Mouse (Mus musculus) C2C12 (cell line): ENCODE data around the gene Wfdc5. TPM values are rescaled to one million over a fixed set of nuclear protein-coding genes. Genes with fewer than 3 reads are reported as not detected.

Source experiments
- H3K27me3 ChIP-seq: one replicate; pipeline ENCODE4 v1.6.1; 2011; ENCODE audit not compliant: control insufficient read depth, insufficient read depth, insufficient read length
- H3K36me3 ChIP-seq: one replicate; pipeline ENCODE4 v1.6.1; 2011; ENCODE audit not compliant: control insufficient read depth, insufficient read depth
- H3K4me3 ChIP-seq: one replicate; pipeline ENCODE4 v1.5.1; 2011; ENCODE audit warnings: mild to moderate bottlenecking, control low read depth; ENCODE audit not compliant: poor library complexity, insufficient read depth, severe bottlenecking
- H3K79me2 ChIP-seq: one replicate; pipeline ENCODE4 v1.6.1; 2011; ENCODE audit not compliant: control insufficient read depth, insufficient read depth
- H3K79me3 ChIP-seq: one replicate; pipeline ENCODE4 v1.6.1; 2011; ENCODE audit warnings: low read depth, control low read depth
- H3ac ChIP-seq: one replicate; pipeline ENCODE3; 2011; ENCODE audit warnings: low read depth; ENCODE audit not compliant: control insufficient read depth, insufficient read length
- CEBPB ChIP-seq: IDR thresholded peaks from one replicate; pipeline ENCODE4 v1.6.1; 2011; ENCODE audit warnings: low read depth, mild to moderate bottlenecking, control low read depth, moderate library complexity
- CTCF ChIP-seq: IDR thresholded peaks from one replicate; pipeline ENCODE4 v1.5.1; 2011; ENCODE audit not compliant: control insufficient read depth, insufficient read depth, insufficient read length
- FOSL1 ChIP-seq: IDR thresholded peaks from one replicate; pipeline ENCODE4 v1.8.0; 2011; ENCODE audit warnings: mild to moderate bottlenecking, low read length; ENCODE audit not compliant: poor library complexity, insufficient read depth, severe bottlenecking
- MAX ChIP-seq: IDR thresholded peaks from one replicate; pipeline ENCODE4 v1.6.1; 2011; ENCODE audit warnings: mild to moderate bottlenecking, control low read depth
- MYOD1 ChIP-seq: IDR thresholded peaks from one replicate; pipeline ENCODE4 v1.6.1; 2011; ENCODE audit warnings: low read depth; ENCODE audit not compliant: control insufficient read depth, insufficient read length
- MYOG ChIP-seq: IDR thresholded peaks from one replicate; pipeline ENCODE4 v1.6.1; 2011; ENCODE audit not compliant: control insufficient read depth, insufficient read length; ENCODE audit errors: extremely low read depth
- USF1 ChIP-seq: IDR thresholded peaks from one replicate; pipeline ENCODE4 v1.6.1; 2011; ENCODE audit warnings: low read depth, mild to moderate bottlenecking, control low read depth, moderate library complexity
- polyA plus RNA-seq: library from polyadenylated mRNA; unstranded; fragments of >200 nt; fragmentation: generic; extraction: Trizol; gene quantifications from one replicate; pipeline ENCODE4 v1.2.1, GENCODE M21; 2012; ENCODE audit warnings: missing spikeins

Wfdc5 gene
- polyA plus RNA-seq, 1 experiment: not detected

DNA sequence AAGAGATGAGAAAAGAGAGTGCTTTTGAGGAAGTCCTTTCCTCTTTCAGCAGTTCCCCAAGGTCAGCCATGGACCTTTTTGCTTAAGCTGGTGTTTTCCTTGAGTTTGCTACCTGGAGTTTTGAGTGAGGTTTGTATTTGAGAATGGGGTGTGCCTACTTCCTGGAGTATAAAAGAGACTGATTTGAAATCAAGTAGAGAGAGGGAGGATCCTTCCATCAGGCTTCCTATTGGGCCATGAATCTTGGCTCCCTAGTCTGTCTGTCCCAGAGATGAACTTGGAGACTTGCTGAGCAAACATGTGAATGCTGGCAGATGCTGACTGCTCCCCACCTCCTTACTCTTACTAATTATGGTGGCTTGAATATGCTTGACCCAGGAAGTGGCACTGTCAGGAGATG lies 9.7 kb upstream of the Wfdc5 start:
- H3K27me3 ChIP-seq: peaks cover 66% of the 10 kb centered on the region
- no peaks in the 10 kb centered on the region for H3K79me3 ChIP-seq
- H3K36me3 ChIP-seq: no peaks in the 10 kb centered on the region
- no peak overlapping the region for H3ac ChIP-seq
- H3K79me2 ChIP-seq: no peaks in the 10 kb centered on the region
- no peak overlapping the region for H3K4me3 ChIP-seq
- TF ChIP-seq FOSL1 (no peak), MYOG (no peak)

DNA sequence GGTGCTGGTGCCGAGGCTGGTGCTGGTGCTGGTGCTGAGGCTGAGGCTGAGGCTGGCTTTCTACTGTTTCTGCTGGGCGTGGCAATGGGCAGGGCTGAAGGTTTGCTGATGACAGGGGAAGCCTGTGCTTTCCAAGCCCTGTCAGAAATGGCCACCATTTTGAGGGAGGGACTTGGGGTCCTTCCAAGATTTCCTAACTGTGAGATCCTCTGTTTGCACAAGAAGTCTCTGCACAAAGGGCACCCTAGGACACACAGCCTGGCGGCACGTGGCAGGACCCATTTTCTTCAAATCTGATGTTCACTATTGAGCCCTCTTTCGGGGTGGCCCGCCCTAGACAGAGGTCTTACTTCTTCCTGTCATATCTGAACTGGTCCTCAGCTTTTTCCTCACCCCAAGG lies 8.0 kb upstream of the Wfdc5 start, which contains the start of gene Wfdc12:
Gene Wfdc12 (minus strand): TSS at position 33 of the 400 bp plus-strand sequence.
- Histone ChIP-seq H3K36me3 (no peaks in the 10 kb centered on the region), H3ac (no peak within 1 kb of the TSS), H3K4me3 (no peak within 1 kb of the TSS), H3K27me3 (peaks cover 57% of the 10 kb centered on the region), H3K79me2 (no peaks in the 10 kb centered on the region), H3K79me3 (no peaks in the 10 kb centered on the region)
- TF ChIP-seq CEBPB (no peak), USF1 (no peak), CTCF (no peak), MAX (no peak), MYOD1 (no peak), FOSL1 (no peak), MYOG (no peak)

DNA sequence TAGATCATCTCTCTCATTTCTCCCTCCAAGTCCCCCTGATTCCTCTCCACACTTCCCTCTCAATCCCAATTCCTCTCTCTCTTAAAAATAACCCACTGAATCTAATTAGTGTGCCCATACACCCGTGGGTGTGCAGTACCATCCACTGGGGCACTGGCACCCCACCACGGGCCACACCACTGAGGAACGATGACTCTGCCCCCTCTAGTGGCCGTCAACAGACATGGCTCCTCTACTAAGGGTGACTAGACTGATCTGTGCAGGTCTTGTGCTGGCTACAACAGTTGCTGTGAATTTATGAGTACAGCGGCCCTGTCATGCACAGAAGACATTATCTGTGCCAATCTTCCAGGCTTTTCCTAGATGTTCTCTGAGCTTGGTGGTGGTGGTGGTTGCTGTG lies 6.2 kb upstream of the Wfdc5 start:
- no peaks in the 10 kb centered on the region for H3K36me3 ChIP-seq
- TF ChIP-seq MYOG: no peak
- no peak for TF ChIP-seq FOSL1
- TF ChIP-seq CTCF: peak; percentile 19
- no peak for TF ChIP-seq MYOD1
- TF ChIP-seq CEBPB: no peak
- peaks cover 47% of the 10 kb centered on the region for H3K27me3 ChIP-seq
- H3K79me2 ChIP-seq: no peaks in the 10 kb centered on the region
- H3K4me3 ChIP-seq: no peak overlapping the region
- no peaks in the 10 kb centered on the region for H3K79me3 ChIP-seq
- H3ac ChIP-seq: no peak overlapping the region

DNA sequence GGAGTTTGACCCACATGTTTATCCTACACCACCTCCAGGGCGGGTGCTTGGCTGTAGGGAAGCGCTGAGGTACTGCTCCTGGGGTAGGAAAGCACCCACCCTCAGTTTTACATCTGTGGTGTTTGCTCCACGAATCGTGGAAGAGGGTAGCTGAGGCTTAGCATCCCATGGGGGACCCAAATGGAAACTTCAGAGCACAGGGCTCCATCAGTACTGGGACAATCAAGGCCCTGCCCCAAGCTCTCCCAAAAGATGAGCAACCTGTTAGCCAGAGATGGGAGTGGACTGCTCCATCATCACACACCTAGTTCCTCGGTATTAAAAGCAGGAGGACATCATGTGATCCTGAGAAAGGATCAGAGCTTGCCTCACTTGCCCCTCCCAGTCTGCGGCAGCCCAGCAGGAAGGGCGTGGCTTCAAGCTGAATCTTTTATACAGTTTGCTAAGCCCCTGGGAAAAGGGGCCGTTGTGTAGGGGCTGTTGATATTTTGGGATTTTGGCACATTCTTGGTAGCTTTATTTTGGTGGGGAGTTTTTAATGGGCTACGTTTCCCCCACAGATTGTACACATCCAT lies 1.7 kb upstream of the Wfdc5 start:
- Histone ChIP-seq H3K79me2 (no peaks in the 10 kb centered on the region), H3ac (no peak overlapping the region), H3K4me3 (no peak overlapping the region), H3K27me3 (peaks cover 47% of the 10 kb centered on the region), H3K36me3 (no peaks in the 10 kb centered on the region), H3K79me3 (no peaks in the 10 kb centered on the region)
- no peak for TF ChIP-seq FOSL1
- TF ChIP-seq CEBPB: no peak
- TF ChIP-seq MYOG: no peak
- no peak for TF ChIP-seq USF1
- no peak for TF ChIP-seq MYOD1

DNA sequence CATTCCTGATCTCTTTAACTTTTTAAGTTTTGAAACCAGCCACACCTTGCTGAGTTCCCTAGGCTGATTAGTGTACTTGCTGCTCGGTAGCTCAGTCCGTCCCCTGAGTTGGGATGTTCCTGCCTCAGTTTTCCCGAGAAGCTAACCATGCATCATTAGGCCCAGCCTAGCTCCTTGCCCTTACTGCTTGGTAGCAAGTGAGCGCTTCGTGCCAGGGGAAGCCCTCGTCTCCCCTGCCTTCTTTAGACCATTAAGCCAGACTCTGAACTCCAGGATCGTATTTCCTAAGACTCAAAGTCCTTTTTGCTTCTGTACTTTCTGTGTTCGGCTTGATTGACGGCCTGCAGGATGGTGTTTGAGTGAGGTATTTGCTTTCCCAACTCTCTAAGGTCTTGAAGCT lies 798 bp upstream of the Wfdc5 start:
- Histone ChIP-seq H3K4me3 (no peak overlapping the region), H3K27me3 (peaks cover 55% of the 10 kb centered on the region)

DNA sequence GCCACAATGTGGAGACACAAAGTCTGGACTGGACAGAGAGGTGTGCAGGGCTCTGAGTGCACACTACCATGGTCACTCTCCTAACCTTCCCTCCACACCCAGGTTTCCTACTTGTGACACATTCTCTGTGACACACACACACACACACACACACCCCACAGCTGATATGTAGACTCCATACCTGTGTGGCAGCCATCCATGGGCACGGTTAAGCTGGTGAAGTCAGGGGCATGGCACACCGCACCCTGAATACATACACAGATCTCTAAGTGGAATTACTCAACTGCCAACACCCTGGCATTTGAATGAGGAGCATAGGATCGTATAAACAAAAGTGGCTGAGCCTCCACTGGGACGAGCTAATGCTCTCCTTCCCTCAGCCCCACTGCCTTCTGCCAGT lies 1.8 kb downstream of the Wfdc5 start:
- Histone ChIP-seq H3K36me3 (no peaks in the 10 kb centered on the region), H3K79me2 (no peaks in the 10 kb centered on the region), H3K79me3 (no peaks in the 10 kb centered on the region), H3K4me3 (no peak overlapping the region), H3K27me3 (peaks cover 76% of the 10 kb centered on the region), H3ac (no peak overlapping the region)
- TF ChIP-seq CTCF: no peak

More for the DNA sequence above, 798 bp upstream of the Wfdc5 start:
- Histone ChIP-seq H3ac (no peak overlapping the region), H3K79me3 (no peaks in the 10 kb centered on the region), H3K79me2 (no peaks in the 10 kb centered on the region), H3K36me3 (no peaks in the 10 kb centered on the region)
- TF ChIP-seq MAX: no peak

DNA sequence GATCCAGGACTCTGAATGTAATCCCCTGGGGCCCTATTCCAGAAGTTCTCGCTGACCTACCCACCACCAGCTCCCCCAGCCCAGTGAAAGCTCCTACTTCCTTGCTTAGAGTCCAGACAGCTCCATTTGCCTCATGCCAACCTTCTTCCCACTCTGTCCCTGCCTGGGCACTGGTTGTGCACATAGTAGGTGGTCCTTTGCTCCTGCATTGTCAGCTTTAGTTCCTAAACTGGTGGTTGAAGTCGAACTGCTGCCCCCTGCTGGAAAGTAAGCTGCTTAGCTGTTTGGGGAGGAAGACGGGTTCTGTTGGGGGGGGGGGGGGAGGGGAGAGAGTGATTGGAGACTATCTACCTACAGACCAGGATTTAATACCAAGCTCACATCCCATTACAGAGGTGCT lies 2.4 kb downstream of the Wfdc5 start:
- no peak for TF ChIP-seq USF1
- TF ChIP-seq MYOD1: no peak
- TF ChIP-seq FOSL1: no peak
- TF ChIP-seq MYOG: no peak
- TF ChIP-seq CEBPB: no peak
- no peak for TF ChIP-seq CTCF
- TF ChIP-seq MAX: no peak
- H3K27me3 ChIP-seq: peaks cover 74% of the 10 kb centered on the region
- no peak overlapping the region for H3K4me3 ChIP-seq
- H3K79me3 ChIP-seq: no peaks in the 10 kb centered on the region
- no peaks in the 10 kb centered on the region for H3K36me3 ChIP-seq
- H3ac ChIP-seq: no peak overlapping the region
- H3K79me2 ChIP-seq: no peaks in the 10 kb centered on the region
